Mouse (Mus musculus): ENCODE results near the gene Golim4. TPM values are rescaled to one million over a fixed set of nuclear protein-coding genes. Genes with fewer than 3 reads are reported as not detected.
"Not testable (repeated sequence)": the region's sequence is repeated elsewhere in the genome, so short reads cannot be mapped to it uniquely, and the experiment has no call there.

Gene Golim4
- 19.0 and 33.6 TPM in 2 replicates for polyA plus RNA-seq (2012; rRNA removed)

DNA sequence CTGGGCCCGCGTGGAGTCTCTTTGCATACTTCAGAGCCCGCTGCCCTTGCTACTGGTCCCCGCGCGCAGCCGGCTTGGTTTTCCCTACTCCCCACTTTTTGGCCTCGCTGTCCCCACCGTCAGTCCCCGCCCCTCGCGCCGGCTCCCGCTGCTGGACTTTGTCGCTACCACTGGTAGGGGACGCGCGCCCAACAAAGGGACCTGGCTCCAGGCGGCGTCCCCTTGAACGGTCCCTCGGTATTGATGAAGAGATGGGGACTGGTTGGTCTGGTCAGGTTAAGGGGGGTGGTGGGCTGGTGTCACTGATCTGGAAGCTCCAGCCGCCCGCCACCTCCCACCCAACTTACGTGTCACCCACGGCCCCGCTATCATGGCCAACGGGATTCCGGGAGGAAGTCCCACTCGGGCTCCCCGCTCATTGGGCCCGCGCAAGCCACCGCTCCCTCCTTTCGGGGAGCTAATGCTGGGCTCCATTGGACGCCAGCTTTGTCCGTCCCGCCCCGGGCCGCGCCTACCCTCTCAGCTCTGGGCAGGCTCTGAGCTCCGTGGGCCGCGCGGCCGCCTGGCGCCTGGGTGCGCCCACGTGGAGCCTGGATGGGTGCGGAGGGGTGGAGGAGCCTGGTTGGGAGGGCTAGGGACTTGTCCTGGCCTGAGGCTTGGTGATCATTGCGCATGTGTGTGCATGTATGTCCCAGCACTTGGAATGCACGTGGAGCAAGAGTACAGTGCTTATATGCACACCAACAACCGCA, at the start of gene Golim4:
TSS of gene Golim4 (minus strand) at position 399 of the 752 bp plus-strand sequence.
- WGBS, result under 1% methylated on average over 53 of the region's 53 CpGs
- peak; percentile 83 for DNase-seq (ENCODE audit: low read depth, low spot score)

DNA sequence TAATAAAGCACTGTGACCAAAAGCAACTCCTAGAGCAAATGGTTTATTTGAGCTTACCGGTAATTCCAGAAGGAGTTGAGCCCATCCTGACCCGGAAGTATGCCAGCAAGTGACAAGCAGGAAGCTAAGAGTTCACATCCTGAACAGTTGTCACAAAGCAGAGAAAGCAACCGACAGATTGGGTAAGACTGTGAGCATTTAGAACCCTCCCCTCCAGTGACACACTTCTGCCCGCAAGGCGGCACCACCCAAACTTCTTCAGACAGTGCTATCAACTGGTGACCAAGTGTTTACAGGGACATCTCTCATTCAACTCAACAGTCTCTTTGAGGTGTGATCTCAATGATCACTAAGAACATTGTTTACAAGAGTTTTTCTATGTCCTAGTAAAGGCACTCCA, 48.9 kb upstream of the Golim4 start:
- DNase-seq (ENCODE audit: low read depth, low spot score), result no peak
- 67% methylated on average over 5 of the region's 5 CpGs for WGBS

DNA sequence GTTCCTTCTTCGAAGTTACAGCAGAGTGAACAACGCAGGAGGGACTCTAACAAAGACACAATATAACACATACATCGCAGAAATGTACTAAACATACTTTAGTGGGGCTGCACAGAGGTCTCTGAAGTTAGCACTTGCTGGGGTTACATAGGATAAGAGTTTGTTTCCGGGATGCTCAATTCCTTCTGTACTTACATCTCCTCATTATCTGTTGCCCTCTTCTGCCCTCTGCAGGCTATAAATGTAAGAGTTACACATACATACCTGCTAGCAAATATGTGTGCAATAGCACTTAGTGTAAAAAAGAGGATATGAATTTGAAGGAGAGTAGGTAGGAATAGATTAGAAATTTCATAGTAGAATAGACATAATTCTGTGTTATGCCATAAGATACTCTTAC, 44.4 kb upstream of the Golim4 start:
- DNase-seq (ENCODE audit: low read depth, low spot score), result peak; percentile 18
- 41% methylated on average over 4 of the region's 4 CpGs for WGBS

- WGBS, result 35% methylated on average over 2 of the region's 2 CpGs
- no peak for DNase-seq (ENCODE audit: low read depth, low spot score)
Measured at GRCm38 (mm10) chr3:76000481-76000880, 43.7 kb upstream of the Golim4 start.

GRCm38 (mm10) chr3:75981031-75981750, 24.4 kb upstream of the Golim4 start:
- WGBS, result 56% methylated on average over 2 of the region's 2 CpGs
- DNase-seq (ENCODE audit: low read depth, low spot score), result not testable (repeated sequence)

- DNase-seq (ENCODE audit: low read depth, low spot score), result not testable (repeated sequence)
- 91% methylated on average over 2 of the region's 2 CpGs for WGBS
Measured at GRCm38 (mm10) chr3:75962784-75963772, 6.3 kb upstream of the Golim4 start.

DNA sequence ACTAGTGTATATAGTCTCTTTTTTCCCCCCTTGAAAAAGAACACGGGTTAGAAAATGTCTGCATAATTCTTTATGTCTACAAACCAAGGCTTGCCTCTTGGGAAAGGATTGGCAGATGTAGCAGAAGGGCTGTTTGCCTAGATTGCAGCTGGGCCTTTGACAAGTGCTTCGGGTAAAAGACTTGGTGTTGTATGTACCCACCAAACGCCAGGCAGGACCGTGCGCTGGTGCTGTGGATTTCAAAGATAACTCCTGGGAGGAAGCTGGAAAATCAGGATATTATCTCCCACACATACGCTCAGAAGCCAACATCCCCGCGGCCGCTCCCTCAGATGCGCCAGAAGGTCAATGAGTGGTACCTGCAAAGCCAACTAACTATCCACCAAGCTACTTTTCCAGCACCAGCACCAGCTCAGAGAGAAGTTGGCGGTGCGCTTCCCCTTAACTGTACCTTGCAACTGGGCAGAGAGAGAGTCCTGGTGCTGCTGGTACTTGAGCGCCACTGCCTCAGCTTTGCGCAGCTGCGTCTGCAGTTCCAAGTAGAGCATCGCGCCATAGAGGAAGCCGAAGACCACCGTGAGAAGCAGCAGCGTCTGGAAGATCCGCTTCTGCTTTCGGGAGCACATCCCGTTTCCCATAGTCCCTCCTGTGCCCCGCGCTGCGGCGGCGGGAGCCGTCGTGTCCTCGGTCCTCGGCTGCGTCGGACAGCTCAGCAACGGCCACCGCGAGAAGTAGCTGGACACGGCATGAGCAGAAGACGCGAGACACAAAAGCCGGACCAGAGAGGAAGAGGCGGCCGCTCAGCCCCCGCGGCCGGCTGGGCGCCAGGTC, 873 bp downstream of the Golim4 start:
- no peak for DNase-seq (ENCODE audit: low read depth, low spot score)
- WGBS, result under 1% methylated on average over 47 of the region's 47 CpGs

- WGBS, result 36% methylated on average over 3 of the region's 3 CpGs
- no peak for DNase-seq (ENCODE audit: low read depth, low spot score)
Measured at GRCm38 (mm10) chr3:75954185-75954584, 2.6 kb downstream of the Golim4 start.

DNA sequence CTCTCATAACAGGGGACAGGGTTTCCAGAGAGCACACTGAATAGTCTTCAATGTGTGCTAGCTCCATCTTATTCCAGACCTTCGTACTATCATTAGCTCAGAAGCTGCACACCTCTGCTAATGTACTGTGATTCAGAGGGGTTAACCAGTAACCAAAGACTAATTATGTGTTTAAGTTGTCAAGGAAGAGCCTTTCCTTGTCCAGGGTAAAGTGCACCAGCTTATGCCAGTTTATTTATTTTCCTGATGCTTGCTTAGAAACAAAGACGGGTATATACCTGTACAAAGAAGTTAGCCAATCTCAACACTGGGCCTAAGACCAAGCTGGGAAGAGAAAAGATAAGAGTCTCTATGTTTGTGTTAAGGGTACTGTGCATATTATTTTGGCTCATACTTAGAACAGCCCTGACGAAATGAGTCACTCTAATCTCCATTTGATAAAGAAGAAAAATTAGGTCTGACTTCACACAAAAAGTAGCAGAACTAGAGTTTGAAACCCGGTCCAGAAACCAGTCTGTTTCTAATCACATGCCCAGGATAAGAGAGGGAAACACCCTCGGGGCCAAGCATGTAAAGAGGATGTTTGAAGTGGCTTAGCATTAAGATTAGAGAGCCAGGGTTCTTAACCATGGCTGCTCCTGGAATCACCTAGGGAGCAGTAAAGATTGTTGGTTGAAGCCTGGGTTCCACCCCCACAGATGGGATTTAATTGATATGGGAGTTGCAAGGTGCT, 4.3 kb downstream of the Golim4 start:
- DNase-seq (ENCODE audit: low read depth, low spot score), result peak; percentile 56
- WGBS, result 25% methylated on average over 5 of the region's 5 CpGs

DNA sequence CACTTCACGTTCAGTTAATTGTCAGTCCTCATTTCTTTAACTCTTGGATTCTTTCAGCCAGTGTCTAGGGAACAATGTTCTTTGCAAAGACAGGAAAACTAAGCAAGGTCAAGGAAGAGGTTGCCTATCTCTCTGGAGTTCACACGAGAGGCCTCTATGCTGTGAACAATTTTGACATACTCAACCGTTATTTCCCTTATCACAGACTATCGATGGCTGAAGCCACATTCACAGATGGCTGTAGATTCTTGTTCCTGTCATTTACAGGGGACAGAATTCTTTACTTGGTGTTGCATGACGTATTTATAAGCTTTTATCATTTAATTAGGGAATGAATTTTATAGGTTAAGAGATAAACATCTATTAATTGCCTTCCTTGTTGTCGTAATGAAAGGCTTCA, 5.9 kb downstream of the Golim4 start:
- 81% methylated on average over 6 of the region's 6 CpGs for WGBS
- no peak for DNase-seq (ENCODE audit: low read depth, low spot score)

DNA sequence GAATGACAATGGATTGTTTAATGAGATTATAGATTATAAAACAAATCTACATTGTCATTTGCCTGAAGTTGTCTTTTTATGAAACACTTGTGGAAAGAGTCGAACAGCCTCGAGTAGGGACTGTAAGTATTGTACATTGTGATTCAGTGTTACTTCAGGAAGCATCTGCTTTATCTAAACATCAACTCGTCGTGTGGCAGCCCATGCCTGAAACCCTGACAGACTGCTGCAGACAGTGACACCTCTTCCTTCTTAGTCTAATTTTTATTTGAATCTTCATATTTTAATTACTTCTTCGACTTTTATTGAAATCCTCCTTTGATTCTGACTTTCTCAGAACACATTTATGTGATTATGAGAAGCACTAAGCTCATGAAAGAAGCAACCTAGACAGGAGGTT, 7.4 kb downstream of the Golim4 start:
- DNase-seq (ENCODE audit: low read depth, low spot score), result no peak
- 63% methylated on average over 5 of the region's 5 CpGs for WGBS

- 88% methylated on average over 2 of the region's 2 CpGs for WGBS
- no peak for DNase-seq (ENCODE audit: low read depth, low spot score)
Measured at GRCm38 (mm10) chr3:75948541-75949095, 8.1 kb downstream of the Golim4 start.

GRCm38 (mm10) chr3:75948003-75948402, 8.7 kb downstream of the Golim4 start:
- DNase-seq (ENCODE audit: low read depth, low spot score), result no peak
- 60% methylated on average over 1 of the region's 1 CpGs for WGBS

GRCm38 (mm10) chr3:75942303-75943060, 14.3 kb downstream of the Golim4 start:
- 52% methylated on average over 12 of the region's 12 CpGs for WGBS
- no peak for DNase-seq (ENCODE audit: low read depth, low spot score)

- DNase-seq (ENCODE audit: low read depth, low spot score), result no peak
- WGBS, result 58% methylated on average over 1 of the region's 1 CpGs
Measured at GRCm38 (mm10) chr3:75941864-75942263, 14.9 kb downstream of the Golim4 start.

GRCm38 (mm10) chr3:75936152-75936551, 20.6 kb downstream of the Golim4 start:
- no peak for DNase-seq (ENCODE audit: low read depth, low spot score)
- 64% methylated on average over 2 of the region's 2 CpGs for WGBS

DNA sequence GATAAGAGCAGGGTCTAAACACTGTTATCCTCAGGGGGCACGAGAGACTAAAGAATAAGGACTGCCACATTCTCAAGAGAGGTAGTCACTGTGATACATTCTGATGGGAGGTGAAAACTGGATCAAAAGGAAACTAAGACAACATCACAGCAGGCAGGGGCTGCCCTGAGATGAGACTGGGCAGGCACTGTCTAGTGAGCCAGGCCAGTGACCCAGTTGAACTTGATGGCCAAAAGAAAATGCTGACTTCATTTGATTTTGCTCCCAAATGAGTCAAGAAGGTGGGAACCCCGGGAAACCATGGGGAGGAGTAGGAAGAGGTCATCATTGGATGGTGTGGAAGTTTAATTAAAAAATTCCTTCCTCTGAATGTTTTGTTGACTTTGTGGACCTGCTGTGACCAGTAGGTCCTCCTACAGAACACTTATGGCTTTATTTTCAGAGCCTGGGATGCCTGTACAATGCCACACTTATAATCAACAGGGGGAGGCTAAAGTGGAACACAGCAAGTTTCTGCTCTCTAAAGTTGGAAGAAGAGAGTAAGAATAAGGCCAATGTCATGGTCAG, 26.0 kb downstream of the Golim4 start:
- DNase-seq (ENCODE audit: low read depth, low spot score), result no peak
- WGBS, result 81% methylated on average over 2 of the region's 2 CpGs
